Mouse (Mus musculus): ENCODE results near the gene Cgnl1.

GRCm38 (mm10) chr9:71596888-71597287 is 174.5 kb downstream of the Cgnl1 start:
- TF ChIP-seq CTCF (IDR thresholded peaks at IDR 0.05; ENCODE audit: borderline replicate concordance, control insufficient read depth, extremely low read depth, insufficient read depth, low read length, poor library complexity) = no peak
- no peak for TF ChIP-seq POLR2A (IDR thresholded peaks at IDR 0.05; ENCODE audit: control insufficient read depth, extremely low read depth, insufficient read depth, low read length, poor library complexity)

Measured in thymus, adult 2 months (tissue).